Mouse (Mus musculus): ENCODE results near the gene Ppy.

Gene Ppy

GRCm38 (mm10) chr11:102089088-102089808 is 11.9 kb downstream of the Ppy start:
- in situ Hi-C loops (cut with MboI, MseI) = loop anchor here (10.0 kb wide), 1 partner anchor 346 kb away; the partner anchor contains the start of gene Grn

DNA sequence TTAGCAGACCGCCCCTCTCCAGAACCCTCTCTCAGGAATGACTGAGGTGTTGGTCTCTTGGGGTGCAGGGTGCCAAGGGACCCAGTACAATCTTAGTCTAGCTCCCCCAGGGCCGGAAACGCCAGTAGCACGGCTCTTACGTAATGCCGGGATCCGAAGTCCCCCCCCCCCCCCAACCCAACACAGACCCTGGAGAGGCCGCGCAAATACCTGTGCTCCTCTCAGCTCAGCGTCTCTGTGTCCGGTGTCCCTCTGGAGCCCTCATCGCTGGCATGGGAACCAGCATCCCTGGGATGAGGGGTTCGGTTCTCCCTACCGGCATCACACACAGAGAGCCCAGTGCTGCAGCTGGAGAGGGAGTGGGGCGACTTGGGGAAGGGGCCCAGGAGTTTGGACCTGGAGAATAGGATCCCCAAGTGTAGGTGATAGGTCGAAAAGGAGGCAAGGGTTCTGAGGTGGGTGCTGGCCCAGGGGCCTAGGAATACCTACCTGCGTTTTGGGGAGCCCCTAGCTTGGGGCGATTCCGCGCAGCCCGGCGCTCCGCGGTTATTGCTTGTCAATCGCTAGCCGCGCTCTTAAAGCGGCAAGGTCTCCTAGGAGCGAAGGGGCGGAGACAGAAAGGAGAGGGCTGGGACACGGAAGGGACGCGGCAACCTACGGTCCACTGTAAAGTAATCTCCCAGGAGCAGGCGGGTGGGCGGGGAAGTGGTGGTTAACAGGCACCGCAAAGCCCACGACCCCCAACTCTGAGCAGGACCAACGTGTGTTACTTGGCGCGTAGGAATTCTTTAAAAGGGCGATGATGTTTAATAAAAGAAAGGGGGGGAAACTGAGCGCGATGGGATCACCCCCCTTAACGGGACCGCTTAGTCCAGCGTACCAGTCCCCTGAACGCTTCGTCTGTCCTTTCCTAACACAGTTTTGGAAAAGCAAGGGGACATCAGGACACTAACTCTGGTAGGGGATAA is 12.9 kb downstream of the Ppy start, which contains the start of gene Mpp2:
TSS of gene Mpp2 (minus strand) at position 585 of the 968 bp plus-strand sequence.
- in situ Hi-C loops (cut with MboI, MseI) = loop anchor here (10.0 kb wide), 1 partner anchor 347 kb away; the partner anchor contains the start of gene Grn

DNA sequence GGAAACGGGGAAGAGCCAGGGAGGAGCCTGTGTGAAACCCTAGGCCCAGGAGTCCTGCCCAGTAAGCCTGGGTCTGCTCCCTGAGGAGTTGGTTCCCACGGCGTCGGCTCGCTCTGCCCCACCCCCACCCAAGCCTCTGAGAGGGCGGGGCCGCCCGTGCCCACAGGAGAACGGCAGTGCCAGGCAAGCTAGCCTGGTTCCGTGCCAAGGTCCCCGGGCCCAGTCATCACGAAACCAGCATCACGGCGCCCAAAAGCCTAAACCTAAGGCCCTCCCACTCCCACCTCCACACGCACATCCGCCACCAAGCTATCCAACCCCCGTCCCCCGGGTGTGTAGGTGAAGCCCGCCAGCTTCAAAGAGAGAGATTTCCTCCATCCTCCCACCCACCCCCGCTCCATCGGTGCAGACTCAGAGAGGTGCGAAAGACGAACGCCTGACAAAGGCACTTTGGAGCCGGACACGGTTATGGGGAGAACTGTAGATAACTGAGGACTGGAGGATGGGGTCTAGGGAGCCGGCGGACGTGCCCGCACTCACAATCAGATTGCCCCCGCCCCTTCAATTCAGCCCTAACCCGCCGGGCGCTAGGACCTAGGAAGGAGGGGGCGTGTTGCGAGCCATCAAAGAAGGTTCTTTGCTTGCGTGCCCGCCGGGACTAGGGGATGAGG is 13.9 kb downstream of the Ppy start:
- in situ Hi-C loops (cut with MboI, MseI) = loop anchor here (10.0 kb wide), 1 partner anchor 348 kb away; the partner anchor contains the start of gene Grn

- in situ Hi-C loops (cut with MboI, MseI) = loop anchor here (10.0 kb wide), 1 partner anchor 348 kb away; the partner anchor contains the start of gene Grn
Measured at GRCm38 (mm10) chr11:102086331-102086730, 14.8 kb downstream of the Ppy start.

- in situ Hi-C loops (cut with MboI, MseI) = loop anchor here (10.0 kb wide), 1 partner anchor 351 kb away; the partner anchor contains the start of gene Grn
Measured at GRCm38 (mm10) chr11:102084159-102084558, 17.0 kb downstream of the Ppy start.

- in situ Hi-C loops (cut with MboI, MseI) = loop anchor here (10.0 kb wide), 1 partner anchor 352 kb away; the partner anchor contains the start of gene Grn
Measured at GRCm38 (mm10) chr11:102083193-102083592, 17.9 kb downstream of the Ppy start.

DNA sequence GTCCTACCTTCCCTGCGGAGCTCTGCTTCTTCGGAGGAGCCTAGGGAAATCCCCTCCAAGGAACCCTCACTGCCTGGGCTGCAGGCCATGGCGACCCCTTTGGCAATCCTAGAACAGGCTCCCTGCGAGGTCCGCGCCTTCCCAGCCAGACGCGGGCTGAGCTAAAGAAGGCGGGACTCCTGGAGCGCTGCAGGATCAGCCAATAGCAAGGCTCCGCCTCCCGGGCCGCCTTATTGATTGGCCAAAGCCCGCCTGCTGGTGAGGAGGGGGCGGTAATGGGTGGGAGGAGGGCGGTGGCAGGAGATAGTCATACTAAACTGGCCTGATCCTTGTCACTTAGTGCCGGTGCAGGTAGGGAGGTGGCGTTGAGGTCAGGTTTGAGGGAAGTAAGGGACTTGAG is 18.8 kb downstream of the Ppy start:
- in situ Hi-C loops (cut with MboI, MseI) = loop anchor here (10.0 kb wide), 1 partner anchor 352 kb away; the partner anchor contains the start of gene Grn

DNA sequence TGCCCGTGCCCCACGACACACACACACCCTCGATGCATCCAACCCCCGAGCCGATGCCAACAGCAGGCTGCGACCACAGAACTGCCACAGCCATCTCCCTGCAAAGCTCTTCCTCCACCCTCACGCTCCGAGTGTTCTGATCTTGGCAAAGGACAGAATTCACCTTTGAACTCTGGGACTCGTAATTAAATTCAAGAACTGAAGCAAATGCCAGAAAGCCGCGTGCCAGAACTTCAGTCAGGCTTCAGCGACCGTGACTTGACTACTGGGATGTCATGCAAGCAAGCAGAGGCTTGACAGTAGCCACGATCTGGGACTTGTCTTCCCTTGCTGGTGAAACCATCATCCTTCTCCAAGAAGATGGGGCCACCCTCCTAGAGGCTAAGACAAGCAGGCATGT is 27.4 kb downstream of the Ppy start:
- in situ Hi-C loops (cut with MboI, MseI) = no loop called here

DNA sequence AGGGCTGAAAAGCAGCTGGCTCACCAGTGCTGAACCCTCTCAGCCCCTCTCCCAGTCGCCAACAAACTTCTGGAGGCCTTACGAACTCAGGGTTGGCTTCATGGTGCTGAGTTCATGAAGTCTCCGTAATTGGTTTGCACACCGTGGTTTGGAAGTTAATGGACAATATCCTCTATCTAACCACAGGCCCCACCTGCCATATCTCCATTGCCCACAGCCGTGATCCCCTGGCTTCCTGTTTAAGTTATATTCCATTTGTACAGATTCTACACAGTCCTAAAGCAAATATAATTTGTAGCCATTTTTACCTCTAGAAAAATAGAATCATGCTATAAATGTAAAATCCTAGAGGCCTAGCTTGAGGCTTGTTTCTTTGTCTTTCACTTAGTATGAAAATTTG is 28.4 kb downstream of the Ppy start:
- in situ Hi-C loops (cut with MboI, MseI) = no loop called here

- in situ Hi-C loops (cut with MboI, MseI) = no loop called here
Measured at GRCm38 (mm10) chr11:102070426-102070825, 30.7 kb downstream of the Ppy start.

- in situ Hi-C loops (cut with MboI, MseI) = no loop called here
Measured at GRCm38 (mm10) chr11:102069633-102070032, 31.5 kb downstream of the Ppy start.

DNA sequence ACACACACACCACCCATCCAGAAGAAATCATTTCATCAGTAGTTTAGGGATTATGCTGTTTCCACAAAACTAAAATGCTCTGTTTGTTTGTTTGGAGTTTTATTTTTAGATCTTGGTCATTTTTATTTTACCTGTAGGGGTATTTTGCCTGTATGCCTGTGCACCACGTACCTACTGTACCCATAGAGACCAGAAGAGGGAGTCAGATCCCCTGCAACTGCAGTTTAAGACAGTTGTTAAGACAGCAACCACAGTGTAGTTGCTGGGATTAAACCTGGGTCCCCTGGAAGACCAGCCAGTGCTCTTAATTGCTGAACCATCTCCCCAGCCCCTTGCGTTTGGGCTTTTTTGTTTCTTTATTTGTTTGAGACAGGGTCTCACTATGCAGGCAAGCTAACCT is 32.1 kb downstream of the Ppy start:
- in situ Hi-C loops (cut with MboI, MseI) = no loop called here

DNA sequence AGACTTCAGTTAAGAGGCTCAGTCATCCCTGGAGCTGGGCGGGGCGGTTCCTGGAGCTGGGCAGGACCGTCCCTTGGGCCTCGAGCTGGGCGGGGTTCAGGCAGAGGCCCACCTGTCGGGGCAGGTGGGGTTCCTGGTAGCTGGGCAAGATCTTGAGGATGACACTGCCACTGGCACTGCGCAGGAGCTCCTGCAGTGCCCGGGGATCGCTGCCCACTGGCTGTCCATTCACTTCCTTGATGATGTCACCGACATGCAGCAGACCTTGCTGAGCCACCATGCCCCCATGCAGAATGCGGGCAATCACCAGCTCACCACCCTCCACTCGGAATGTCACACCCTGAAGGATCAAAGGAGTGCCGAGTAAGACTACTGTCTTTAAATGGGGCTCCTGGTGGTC is 38.0 kb downstream of the Ppy start:
- in situ Hi-C loops (cut with MboI, MseI) = loop anchor here (5.0 kb wide), 1 partner anchor 74 kb away; no protein-coding TSS in a partner anchor

GRCm38 (mm10) chr11:102061941-102062473 is 39.1 kb downstream of the Ppy start:
- in situ Hi-C loops (cut with MboI, MseI) = loop anchor here (5.0 kb wide), 1 partner anchor 75 kb away; no protein-coding TSS in a partner anchor

- in situ Hi-C loops (cut with MboI, MseI) = loop anchor here (5.0 kb wide), 1 partner anchor 76 kb away; no protein-coding TSS in a partner anchor
Measured at GRCm38 (mm10) chr11:102061236-102061940, 39.7 kb downstream of the Ppy start.

GRCm38 (mm10) chr11:102053847-102054246 is 47.3 kb downstream of the Ppy start:
- in situ Hi-C loops (cut with MboI, MseI) = no loop called here

DNA sequence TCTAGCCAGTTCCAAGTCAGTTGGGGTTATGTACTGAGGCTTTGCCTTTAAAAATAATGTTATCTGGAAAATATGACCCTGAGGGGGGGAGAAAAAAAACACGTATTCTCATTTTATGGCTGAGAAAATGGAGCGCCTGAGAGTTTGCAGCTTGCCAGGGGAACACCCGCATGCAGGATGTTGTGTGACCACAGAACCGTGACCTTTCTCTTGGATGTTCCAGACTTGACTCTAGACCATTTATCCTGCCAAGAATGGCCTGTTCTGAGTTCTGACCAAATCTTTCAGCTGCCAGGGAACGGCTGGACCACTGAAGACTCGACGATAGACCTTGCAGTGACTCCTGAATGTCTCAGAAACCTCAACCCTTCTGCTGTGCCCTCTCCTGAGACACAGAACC is 47.9 kb downstream of the Ppy start:
- in situ Hi-C loops (cut with MboI, MseI) = no loop called here

DNA sequence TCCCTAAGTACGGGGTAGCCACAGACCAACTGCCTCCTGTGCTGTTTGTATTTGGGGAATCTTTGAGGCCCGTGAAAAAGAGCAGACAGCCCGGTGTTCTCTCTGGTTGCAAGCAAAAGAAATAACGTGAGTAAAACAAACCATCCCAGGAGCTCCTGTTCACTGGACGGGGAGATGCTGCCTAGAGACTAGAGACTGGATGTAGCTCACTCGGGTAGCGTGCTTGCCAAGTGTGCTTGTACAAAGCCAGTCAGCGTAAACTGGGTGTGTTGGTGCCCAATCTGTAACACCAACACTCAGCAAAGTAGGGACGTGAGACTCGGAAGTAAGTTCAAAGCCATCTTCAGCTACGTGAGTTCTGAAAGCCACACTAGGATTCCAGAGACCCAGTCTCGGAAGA is 48.4 kb downstream of the Ppy start:
- in situ Hi-C loops (cut with MboI, MseI) = no loop called here

DNA sequence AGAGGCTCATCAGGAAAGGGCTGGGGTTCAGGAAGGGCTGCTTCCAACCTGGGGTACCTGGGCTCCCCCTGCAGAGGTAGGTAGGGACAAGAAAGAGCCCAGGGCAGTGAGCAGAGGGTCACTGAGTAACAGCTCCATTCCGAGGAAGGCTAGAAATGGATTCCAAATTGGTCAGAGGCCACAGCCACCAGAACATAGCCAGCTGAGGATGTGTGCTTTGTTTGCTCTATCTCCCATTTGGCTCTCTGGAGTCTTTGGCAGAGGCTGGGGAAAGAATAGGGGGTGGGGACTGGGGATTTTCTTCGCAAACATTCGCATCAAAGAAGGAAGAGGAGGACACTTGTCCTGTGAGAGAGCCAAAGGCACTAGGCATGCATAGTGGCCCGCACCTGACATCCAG is 49.2 kb downstream of the Ppy start:
- in situ Hi-C loops (cut with MboI, MseI) = no loop called here

DNA sequence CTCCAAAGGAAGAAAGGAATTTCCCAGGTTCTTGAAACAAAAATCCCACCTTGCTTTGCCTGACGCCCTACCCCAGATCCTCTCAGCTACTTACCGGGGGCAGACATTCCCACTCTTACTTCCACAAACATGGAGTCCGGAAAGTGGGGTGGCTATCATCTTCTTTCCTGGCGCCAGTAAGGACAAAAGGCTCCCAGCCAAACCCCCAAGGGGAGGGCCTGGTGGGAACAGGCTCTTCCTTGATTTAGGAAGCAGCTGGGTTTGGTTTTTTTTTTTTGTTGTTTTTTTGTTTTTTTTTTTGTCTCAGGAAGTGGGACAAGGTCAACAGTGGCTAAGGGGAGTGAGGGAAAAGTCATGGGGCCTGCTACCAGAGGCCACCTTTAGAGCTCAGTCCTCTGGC is 49.6 kb downstream of the Ppy start:
- in situ Hi-C loops (cut with MboI, MseI) = no loop called here
